Mouse (Mus musculus): Measurements from ENCODE around the gene Rps6ka3.

The Rps6ka3 gene

DNA sequence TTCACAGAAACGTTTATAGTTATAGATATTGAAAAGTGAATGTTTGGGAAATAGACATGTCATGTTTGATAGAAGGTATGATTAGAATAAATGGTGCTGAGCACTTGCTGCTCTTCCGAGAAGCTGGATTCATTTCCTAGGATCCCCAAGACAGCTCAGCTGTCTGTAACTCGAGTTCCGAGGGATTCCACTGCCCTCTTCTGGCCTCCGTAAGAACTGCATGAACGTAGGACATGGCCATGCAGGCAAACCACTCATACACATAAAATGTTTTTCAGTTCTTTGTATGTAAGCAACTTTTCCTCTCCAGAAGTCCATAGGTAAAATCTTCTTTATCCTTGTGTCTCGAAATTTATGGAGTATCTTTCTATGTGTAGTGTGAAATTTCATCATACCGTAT, 111.2 kb downstream of the Rps6ka3 start:
- DNase-seq (ENCODE audit: low spot score): peak; percentile 72

DNA sequence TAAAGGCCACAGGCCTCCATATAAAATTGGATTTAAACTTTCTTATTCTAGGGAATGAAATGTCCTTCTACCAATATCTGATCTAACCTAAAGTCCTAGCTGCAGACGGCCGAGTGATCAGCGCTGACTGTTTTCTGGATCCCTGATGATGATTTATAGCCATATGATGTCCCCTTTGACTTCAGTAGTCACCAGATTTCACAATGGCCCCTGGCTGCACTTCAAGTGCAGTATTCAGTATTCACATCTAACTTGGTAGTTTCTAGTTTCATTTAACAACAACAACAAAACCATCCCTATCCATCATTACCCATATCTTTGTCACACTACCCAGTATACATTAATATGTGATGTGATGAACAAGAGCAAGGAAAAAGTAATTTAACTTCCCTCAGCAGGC, 154.4 kb downstream of the Rps6ka3 start:
- no peak for DNase-seq (ENCODE audit: low spot score)

DNA sequence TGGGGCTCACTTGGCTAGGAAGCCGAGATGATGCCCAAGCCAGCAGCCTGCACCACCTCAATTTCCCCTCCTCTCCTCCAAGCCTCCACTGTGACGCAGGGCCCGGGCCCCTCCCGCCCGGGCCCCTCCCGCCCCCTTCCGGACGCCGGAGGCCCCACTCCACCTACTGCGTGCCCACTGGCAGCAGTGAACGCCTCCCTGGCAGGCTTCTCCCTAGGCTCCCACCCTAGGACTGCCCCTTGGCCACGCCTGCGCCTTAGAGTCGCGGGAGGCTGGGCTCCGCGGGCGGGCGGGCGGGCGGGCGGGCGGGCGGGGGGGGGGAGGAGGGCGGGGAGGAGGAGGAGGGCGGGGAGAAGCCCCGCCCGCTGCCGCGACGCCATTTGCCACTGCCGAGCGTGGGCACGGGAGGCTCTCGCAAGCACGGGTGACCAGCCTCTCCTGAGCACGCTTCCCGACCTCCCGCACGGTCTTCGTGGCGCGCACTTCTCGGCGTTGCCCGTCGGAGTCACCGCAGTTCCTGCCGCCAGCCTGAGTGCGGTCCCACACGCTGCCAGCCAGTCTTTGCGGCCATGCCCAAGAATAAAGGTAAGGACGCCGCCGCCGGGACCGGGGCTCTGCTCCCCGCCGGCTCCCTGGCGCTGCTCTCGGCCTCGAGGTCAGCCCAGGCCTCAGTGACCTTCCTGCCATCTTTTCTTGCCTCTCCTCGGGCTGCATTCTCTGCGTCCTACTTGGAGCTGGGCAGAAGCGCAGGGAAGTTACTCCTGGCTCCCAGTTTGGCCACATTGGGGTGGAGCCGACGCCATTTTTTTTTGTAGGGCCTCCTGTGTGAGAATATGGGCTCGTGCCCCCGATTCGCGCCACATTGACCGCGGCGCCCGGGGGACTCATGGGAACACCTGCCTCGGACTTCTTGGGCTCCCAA, 162.0 kb downstream of the Rps6ka3 start, which contains the start of gene Eif1ax:
Gene Eif1ax (plus strand): TSS at position 348 of the 922 bp plus-strand sequence.
- DNase-seq (ENCODE audit: low spot score): peak; percentile 69

DNA sequence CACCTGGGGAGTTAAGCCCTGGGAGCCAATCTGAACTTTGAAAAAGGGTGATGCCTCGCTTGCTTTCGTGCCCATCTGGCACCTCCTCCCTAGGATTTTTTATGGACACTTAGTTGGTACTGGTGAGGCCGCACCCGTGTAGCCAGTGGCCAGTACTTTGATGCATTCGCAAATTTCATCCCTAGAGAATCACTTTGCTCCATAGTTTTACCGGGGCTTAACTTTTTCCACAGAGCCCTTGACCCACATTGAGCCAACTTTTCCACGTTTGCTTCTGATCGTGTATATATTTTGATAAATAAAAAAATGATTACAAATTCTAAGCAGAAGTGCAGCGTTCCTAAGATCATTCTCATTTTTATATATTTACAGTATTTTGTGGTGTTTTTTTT, 162.6 kb downstream of the Rps6ka3 start:
- DNase-seq (ENCODE audit: low spot score): no peak

DNA sequence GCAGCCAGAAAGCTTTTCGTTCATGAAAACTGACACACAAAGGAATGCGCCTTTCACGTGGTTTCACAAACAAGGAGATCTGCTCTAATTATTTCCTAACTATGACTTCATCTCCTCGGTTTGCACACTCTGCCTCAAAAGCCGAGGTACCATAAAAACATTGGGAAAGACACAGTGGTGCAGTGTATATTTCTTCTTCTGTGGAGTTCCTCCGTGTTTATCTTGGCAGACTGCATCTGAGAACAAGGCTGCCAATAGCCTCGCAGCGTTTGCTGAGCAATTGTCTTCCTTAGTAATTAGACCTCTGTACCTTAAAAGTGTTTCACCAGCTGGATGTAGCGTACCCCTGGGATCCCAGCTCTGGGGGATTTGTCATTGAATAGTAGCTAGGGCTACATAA, 177.0 kb downstream of the Rps6ka3 start:
- no peak for DNase-seq (ENCODE audit: low spot score)

DNA sequence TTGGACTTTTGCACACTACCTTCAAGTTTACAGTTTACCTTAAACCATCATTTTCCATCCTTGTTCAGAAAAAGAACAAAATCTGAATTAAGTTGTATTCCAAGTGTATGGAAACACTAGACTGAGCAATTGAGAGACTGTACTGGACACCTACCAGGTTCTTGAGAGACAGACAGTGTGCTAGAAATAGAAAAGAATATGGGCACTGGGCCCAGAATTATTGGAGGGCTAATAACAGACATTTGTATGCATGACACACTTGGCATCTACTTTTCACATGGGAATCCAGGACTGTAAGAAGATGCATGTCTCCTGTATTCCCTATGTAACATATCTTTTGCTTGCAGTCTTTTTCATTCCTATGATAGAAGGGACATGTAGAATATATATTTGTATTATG, 178.8 kb downstream of the Rps6ka3 start:
- no peak for DNase-seq (ENCODE audit: low spot score)

DNA sequence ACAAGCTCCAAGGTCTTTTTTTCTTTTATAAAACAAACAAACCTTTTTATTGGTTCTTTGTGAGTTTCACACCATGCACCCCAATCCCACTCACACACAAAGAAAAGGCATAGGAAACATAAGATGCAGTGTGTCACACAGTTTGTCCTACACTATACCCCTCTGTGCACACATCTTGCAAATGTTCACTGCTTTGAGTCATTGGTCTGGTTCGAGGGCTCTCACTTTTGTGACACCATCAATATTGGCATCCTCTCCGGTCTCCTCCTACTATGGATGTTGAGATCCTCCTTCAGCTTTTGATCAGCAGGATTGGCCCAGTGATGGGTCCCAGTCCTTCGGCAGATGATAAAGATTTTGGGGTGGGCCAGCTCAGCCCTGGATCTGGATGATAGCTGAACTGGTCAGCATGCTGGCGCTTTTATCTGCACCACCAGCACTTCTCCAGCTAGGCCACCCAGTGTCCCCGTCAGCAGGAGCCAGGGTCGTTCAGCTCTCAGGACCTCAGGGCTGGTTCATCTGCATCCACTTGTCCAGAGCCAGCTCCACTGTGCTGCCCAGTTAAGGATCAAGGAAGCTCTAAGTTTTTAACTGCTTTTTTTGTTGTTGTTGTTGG, 180.3 kb downstream of the Rps6ka3 start:
- DNase-seq (ENCODE audit: low spot score): no peak

DNA sequence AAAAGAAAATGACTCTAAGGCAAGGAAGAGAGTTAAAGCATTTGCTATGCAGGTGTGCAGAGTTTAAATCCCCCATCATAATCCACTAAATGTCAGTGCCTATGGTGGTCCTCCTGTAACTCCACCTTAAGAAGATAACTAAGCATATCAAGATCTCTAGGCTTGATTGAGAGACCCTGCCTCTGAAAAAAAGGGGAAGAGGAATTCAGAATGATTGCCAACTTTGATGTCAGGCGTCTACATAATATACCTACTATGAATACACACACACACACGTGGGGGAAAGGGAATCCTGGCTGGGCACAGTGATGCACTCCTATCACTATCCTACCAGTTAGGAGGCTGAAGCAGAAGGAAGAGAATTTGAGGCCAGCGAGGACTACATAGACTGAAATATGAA, 181.1 kb downstream of the Rps6ka3 start:
- DNase-seq (ENCODE audit: low spot score): no peak

DNA sequence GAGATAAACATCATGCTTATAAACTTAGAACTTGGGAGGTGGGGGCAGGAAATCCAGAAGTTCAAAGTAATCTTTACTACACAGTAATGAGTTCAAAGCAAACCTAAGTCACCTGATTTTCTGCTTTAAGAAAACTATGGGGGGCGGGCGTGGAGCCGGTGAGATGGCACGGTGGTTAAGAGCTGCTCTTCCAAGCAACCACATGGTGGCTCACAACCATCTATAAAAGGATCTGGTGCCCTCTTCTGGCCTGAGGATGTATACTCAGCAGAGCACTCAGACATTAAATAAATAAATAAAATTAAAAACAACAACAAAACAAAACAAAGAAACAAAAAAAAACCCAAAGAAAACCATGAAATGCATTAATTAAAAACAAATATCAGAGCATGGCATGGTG, 199.1 kb downstream of the Rps6ka3 start:
- DNase-seq (ENCODE audit: low spot score): no peak

DNA sequence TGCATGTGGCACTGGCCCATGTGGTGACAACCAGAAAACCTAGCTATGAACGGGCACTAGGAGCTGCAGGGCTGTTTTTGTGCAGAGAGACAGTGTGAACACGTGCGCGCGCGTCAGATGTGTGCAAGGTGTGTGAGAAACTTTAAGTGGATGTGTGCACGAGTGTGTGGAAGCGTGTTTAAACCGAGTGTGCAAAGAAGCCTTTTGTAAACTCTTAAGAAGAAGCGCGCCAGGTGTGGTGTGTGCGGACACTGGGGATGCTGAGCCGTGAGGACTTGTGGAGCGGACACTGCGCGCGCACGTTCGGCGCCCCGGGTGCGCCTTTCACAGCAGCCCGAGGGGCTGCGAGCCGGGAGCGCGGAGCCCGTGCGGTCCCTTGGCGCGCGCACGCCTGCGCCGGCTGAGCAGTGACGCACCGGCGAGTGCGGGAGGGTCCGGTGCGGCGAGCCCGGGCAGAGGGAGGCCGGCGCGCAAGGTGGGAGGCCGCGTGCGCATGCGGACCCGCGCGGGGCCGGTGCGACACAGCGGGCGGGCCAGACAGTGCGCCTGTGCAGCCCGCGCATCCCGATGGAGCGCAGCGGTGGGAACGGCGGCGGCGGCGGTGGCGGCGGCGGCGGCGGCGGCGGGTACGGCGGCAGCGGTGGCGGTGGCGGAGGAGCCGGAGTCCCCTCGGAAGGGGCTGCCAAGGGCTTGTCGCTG, 204.2 kb downstream of the Rps6ka3 start, which contains the start of gene Map7d2:
Gene Map7d2 (plus strand): TSS at position 443 of the 699 bp plus-strand sequence.
- peak; percentile 40 for DNase-seq (ENCODE audit: low spot score)

DNA sequence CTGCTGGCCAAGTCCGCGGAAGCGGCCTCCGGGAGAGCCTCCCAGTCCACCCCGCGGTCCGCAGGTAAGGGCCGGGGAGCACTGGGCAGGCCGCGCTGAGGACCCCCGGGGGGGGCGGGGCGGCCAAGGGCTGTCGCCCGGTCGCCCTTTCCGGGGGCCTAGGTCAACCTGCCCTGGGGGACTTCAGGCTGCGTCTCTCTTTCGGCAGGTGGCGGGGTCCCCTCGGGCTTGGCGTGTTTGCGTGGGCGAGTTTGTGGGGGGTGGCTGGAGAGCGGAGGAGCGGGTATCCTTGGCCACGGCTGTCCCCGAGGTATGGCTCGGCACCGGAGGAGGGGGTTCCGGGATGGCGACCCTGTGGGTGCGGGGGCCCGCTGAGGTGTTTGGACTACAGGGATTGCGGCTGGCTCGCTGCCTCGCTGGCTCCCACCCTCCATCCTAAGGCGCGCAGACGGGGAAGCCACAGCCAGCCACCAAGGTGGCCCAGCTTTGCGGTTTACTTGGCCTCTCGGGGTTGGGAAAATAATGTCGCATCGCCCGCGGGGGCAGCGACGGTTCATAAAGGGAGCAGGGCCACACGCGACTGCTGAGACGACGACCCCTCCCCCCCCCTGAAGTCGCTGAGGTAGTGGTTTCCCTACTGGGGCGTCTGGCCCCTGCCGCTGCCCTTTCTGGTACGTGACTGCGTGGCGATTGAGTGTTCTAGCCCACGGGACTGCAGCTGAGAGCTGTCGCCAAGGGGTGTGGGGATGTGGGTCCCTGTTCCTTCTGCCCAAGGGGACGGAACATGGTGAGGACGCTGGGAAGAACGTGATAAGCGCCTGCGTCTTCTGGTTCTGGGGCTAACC, 204.9 kb downstream of the Rps6ka3 start:
- DNase-seq (ENCODE audit: low spot score): peak; percentile 37
